Mouse (Mus musculus) embryo, embryonic 9.5 days (tissue): ENCODE measurements around the gene Msi2.

Experiments used
- DNase-seq: peaks from one replicate; pipeline ENCODE4 v3.0.0-alpha.2; 2017; ENCODE audit errors: extremely low spot score

Msi2 gene

GRCm38 (mm10) chr11:88309059-88309700 is 409.1 kb downstream of the Msi2 start:
- DNase-seq, result no peak

GRCm38 (mm10) chr11:88307616-88308543 is 410.4 kb downstream of the Msi2 start:
- DNase-seq, result no peak

- no peak for DNase-seq
Measured at GRCm38 (mm10) chr11:88305759-88306158, 412.6 kb downstream of the Msi2 start.

GRCm38 (mm10) chr11:88301619-88302018 is 416.7 kb downstream of the Msi2 start:
- no peak for DNase-seq

GRCm38 (mm10) chr11:88299345-88299744 is 419.0 kb downstream of the Msi2 start:
- no peak for DNase-seq

GRCm38 (mm10) chr11:88297526-88297925 is 420.8 kb downstream of the Msi2 start:
- DNase-seq, result peak; percentile 70

- no peak for DNase-seq
Measured at GRCm38 (mm10) chr11:88295298-88295697, 423.0 kb downstream of the Msi2 start.

- DNase-seq, result no peak
Measured at GRCm38 (mm10) chr11:88294394-88294710, 424.0 kb downstream of the Msi2 start.

GRCm38 (mm10) chr11:88293631-88294393 is 424.5 kb downstream of the Msi2 start, which contains the start of gene Ccdc182:
Gene Ccdc182, plus strand, starts transcription at chr11:88294058.
- no peak for DNase-seq

- no peak for DNase-seq
Measured at GRCm38 (mm10) chr11:88291688-88292087, 426.6 kb downstream of the Msi2 start.

GRCm38 (mm10) chr11:88291245-88291644 is 427.1 kb downstream of the Msi2 start:
- no peak for DNase-seq
